Mouse (Mus musculus) intestine, postnatal 0 days (tissue): Measurements from ENCODE around the gene Pdia6. TPM values are rescaled to one million over a fixed set of nuclear protein-coding genes. Genes with fewer than 3 reads are reported as not detected.

Source experiments
- ATAC-seq: fragments of 200-750 bp; cut with Nextera tagmentation; 2 replicates; pipeline ENCODE4 v1.8.0; 2017; ENCODE audit warnings: mild to moderate bottlenecking, moderate TSS enrichment, moderate library complexity
- H3K27ac ChIP-seq: fragments of 300-500 bp; sonication (generic); 2 replicates; pipeline ENCODE4 v1.5.1; 2014; ENCODE audit warnings: mild to moderate bottlenecking, low read depth, low read length, moderate library complexity
- H3K27me3 ChIP-seq: fragments of 300-500 bp; sonication (generic); replicated peaks from 2 replicates; pipeline ENCODE4 v1.6.1; 2014; ENCODE audit warnings: low read length, mixed read lengths; ENCODE audit not compliant: control insufficient read depth, insufficient read depth
- H3K36me3 ChIP-seq: fragments of 300-500 bp; sonication (generic); 2 replicates; pipeline ENCODE4 v1.6.1; 2014; ENCODE audit warnings: mild to moderate bottlenecking, moderate library complexity; ENCODE audit not compliant: control insufficient read depth, insufficient read depth
- H3K4me1 ChIP-seq: fragments of 300-500 bp; sonication (generic); replicated peaks from 2 replicates; pipeline ENCODE4 v1.6.1; 2014; ENCODE audit warnings: antibody characterized with exemption, low read length, mixed read lengths; ENCODE audit not compliant: control insufficient read depth, insufficient read depth
- H3K4me2 ChIP-seq: fragments of 300-500 bp; sonication (generic); replicated peaks from 2 replicates; pipeline ENCODE4 v1.6.1; 2014; ENCODE audit warnings: low read depth, mild to moderate bottlenecking, moderate library complexity
- H3K4me3 ChIP-seq: fragments of 300-500 bp; sonication (generic); 2 replicates; pipeline ENCODE4 v1.5.1; 2014; ENCODE audit warnings: low read depth, low read length
- H3K9ac ChIP-seq: fragments of 300-500 bp; sonication (generic); 2 replicates; pipeline ENCODE4 v1.6.1; 2014; ENCODE audit warnings: mild to moderate bottlenecking, low read depth, low read length
- H3K9me3 ChIP-seq: fragments of 300-500 bp; sonication (generic); 2 replicates; pipeline ENCODE4 v1.6.1; 2016; ENCODE audit warnings: mixed run types; ENCODE audit not compliant: control insufficient read depth
- CTCF ChIP-seq: sonication (generic); IDR thresholded peaks from 2 replicates; pipeline ENCODE4 v1.5.1; 2016; ENCODE audit warnings: low read depth, mild to moderate bottlenecking, control low read depth, antibody characterized with exemption, moderate library complexity
- WGBS: fragments of 180-500 bp; shearing (Covaris S2); extraction: QIAGEN DNeasy Blood & Tissue Kit; methylation state at CpG from one replicate; pipeline ENCODE4 v1.1.7; 2014; 5-methylcytosine and 5-hydroxymethylcytosine counted together
- polyA plus RNA-seq: library from polyadenylated mRNA; unstranded; fragments of >200 nt; fragmentation: Nextera tagmentation; extraction: Ambion mirVana; gene quantifications from 2 replicates; pipeline ENCODE4 v1.2.1, GENCODE M21; 2015

The Pdia6 gene
- polyA plus RNA-seq, 1 experiment from 2014 or later: 184 TPM

GRCm38 (mm10) chr12:17239428-17239688 is 27.0 kb upstream of the Pdia6 start:
- no peaks in the 10 kb centered on the region for H3K4me1 ChIP-seq
- ATAC-seq: no peak
- no peak overlapping the region for H3K4me2 ChIP-seq
- H3K9me3 ChIP-seq: no peaks in the 10 kb centered on the region
- H3K4me3 ChIP-seq: no peak overlapping the region
- TF ChIP-seq CTCF: no peak
- no peak overlapping the region for H3K27ac ChIP-seq
- H3K27me3 ChIP-seq: no peaks in the 10 kb centered on the region
- H3K9ac ChIP-seq: no peak overlapping the region
- no peaks in the 10 kb centered on the region for H3K36me3 ChIP-seq

GRCm38 (mm10) chr12:17241016-17241415 is 25.3 kb upstream of the Pdia6 start:
- no peaks in the 10 kb centered on the region for H3K9me3 ChIP-seq
- ATAC-seq: no peak
- no peak overlapping the region for H3K4me3 ChIP-seq
- no peak for TF ChIP-seq CTCF
- no peaks in the 10 kb centered on the region for H3K36me3 ChIP-seq
- WGBS: 77% methylated on average over 2 of the region's 2 CpGs
- H3K27me3 ChIP-seq: no peaks in the 10 kb centered on the region
- no peak overlapping the region for H3K27ac ChIP-seq
- no peak overlapping the region for H3K9ac ChIP-seq
- H3K4me2 ChIP-seq: no peak overlapping the region
- no peaks in the 10 kb centered on the region for H3K4me1 ChIP-seq

DNA sequence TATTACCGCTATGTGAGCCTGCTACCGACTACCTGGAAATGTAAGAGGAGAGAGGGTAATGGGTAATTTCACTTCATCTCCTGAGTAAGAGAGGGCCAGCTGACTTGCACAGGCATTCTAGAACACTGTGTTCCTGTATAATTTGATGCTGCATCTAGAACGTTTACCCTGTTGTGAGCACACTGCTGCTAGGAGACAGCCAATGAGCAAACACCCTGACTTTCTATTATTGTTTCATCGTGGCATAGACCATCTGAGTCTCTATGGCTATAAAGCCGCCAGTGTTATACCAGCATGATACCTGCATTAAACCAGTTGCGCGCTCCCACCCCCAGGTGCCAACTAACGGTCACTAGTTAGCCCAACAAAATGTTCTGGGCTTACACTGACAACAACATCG is 24.7 kb upstream of the Pdia6 start:
- ATAC-seq: no peak
- Histone ChIP-seq H3K4me3 (no peak overlapping the region), H3K27me3 (no peaks in the 10 kb centered on the region), H3K4me2 (no peak overlapping the region), H3K36me3 (no peaks in the 10 kb centered on the region), H3K9me3 (no peaks in the 10 kb centered on the region), H3K27ac (no peak overlapping the region), H3K4me1 (no peaks in the 10 kb centered on the region), H3K9ac (no peak overlapping the region)
- TF ChIP-seq CTCF: no peak
- WGBS: 92% methylated on average over 9 of the region's 9 CpGs

DNA sequence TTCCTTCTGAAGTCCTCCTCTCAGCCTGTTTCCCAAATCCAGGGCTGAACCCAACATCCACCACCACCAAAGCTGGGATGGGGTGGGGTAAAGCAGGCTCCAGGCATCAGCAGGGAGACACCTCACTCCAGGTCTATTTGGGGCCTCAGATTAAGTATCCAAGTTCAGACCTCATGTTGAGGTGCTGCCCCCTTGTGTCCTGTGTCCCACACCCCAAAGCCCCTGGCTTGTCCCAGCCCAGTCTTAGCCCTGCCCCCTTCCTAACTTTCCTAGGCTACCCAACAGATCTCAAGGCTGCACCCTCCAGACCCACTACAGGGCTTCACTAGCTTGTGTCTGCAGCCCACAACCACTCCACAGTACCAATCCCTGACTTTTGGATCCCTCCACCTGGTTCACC is 24.3 kb upstream of the Pdia6 start:
- H3K4me2 ChIP-seq: no peak overlapping the region

DNA sequence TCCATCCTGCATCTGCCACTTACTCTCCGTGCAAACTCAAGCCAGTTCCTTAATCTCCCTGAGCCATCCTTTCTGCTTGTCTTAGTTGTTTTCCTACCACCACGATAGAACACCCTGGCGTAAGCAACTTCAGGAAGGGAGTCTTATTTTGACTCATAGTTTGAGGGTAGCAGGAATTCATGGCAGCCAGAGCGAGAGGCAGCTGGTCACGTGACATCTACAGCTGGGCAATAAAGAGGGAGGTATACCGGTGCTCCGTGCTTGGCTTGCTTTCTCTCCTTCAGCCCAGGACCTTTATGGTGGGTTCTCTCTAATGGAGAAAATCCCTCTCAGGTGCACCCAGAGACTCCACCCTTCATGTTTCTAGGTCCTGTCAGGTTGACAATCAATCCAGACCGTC is 15.4 kb upstream of the Pdia6 start:
- Histone ChIP-seq H3K4me3 (no peak overlapping the region), H3K27me3 (no peaks in the 10 kb centered on the region), H3K4me1 (no peaks in the 10 kb centered on the region), H3K9me3 (no peaks in the 10 kb centered on the region), H3K36me3 (no peaks in the 10 kb centered on the region), H3K27ac (no peak overlapping the region), H3K9ac (no peak overlapping the region), H3K4me2 (no peak overlapping the region)
- ATAC-seq: no peak
- WGBS: 51% methylated on average over 8 of the region's 8 CpGs
- TF ChIP-seq CTCF: no peak

More for the DNA sequence above, 24.3 kb upstream of the Pdia6 start:
- no peak overlapping the region for H3K9ac ChIP-seq
- H3K4me3 ChIP-seq: no peak overlapping the region
- no peak overlapping the region for H3K27ac ChIP-seq
- no peaks in the 10 kb centered on the region for H3K4me1 ChIP-seq
- no peaks in the 10 kb centered on the region for H3K27me3 ChIP-seq
- 0 out of 2 replicates have a peak, but pooled peaks have one; percentile 10 for TF ChIP-seq CTCF
- ATAC-seq: no peak
- H3K36me3 ChIP-seq: no peaks in the 10 kb centered on the region
- H3K9me3 ChIP-seq: no peaks in the 10 kb centered on the region

DNA sequence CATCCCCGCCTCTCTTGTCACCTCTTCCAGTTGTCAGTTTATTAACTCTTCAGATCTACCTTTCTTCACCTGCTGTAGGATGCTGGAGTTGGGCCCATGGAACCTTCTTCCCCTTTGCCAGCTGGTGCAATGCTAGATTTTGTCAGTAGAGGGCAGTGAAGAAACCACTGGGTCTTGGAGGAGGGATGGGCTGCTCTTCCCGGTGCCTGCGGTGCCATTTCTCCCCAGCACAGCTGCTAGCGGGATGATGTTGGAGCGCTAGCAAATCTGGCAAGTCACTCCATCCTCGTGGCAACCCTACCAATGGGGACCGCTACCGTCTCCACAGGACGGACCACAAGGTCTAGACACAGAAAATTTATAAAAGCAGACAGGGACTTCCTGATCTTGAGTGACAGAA is 13.3 kb upstream of the Pdia6 start:
- H3K4me2 ChIP-seq: peak overlapping the region; percentile 40
- WGBS: 13% methylated on average over 9 of the region's 9 CpGs
- 0 out of 2 replicates have a peak, but pooled peaks have one; percentile 35 for ATAC-seq

GRCm38 (mm10) chr12:17255602-17256001 is 10.7 kb upstream of the Pdia6 start:
- WGBS: 84% methylated on average over 6 of the region's 6 CpGs
- no peaks in the 10 kb centered on the region for H3K4me1 ChIP-seq
- H3K9me3 ChIP-seq: no peaks in the 10 kb centered on the region
- H3K27ac ChIP-seq: no peak overlapping the region
- H3K36me3 ChIP-seq: no peaks in the 10 kb centered on the region
- no peak overlapping the region for H3K9ac ChIP-seq
- no peaks in the 10 kb centered on the region for H3K27me3 ChIP-seq
- TF ChIP-seq CTCF: peak; percentile 46
- no peak for ATAC-seq
- no peak overlapping the region for H3K4me2 ChIP-seq
- H3K4me3 ChIP-seq: no peak overlapping the region

More for the DNA sequence above, 13.3 kb upstream of the Pdia6 start:
- H3K36me3 ChIP-seq: no peaks in the 10 kb centered on the region
- H3K4me1 ChIP-seq: no peaks in the 10 kb centered on the region
- H3K9me3 ChIP-seq: no peaks in the 10 kb centered on the region
- no peak overlapping the region for H3K4me3 ChIP-seq
- peak; percentile 80 for TF ChIP-seq CTCF
- no peak overlapping the region for H3K9ac ChIP-seq
- no peak overlapping the region for H3K27ac ChIP-seq
- H3K27me3 ChIP-seq: no peaks in the 10 kb centered on the region
